Mouse (Mus musculus) CH12.LX (cell line): ENCODE results near the gene Epb41l1. TPM values are rescaled to one million over a fixed set of nuclear protein-coding genes. Genes with fewer than 3 reads are reported as not detected.

Experiments used
- DNase-seq: peaks from one replicate; pipeline ENCODE4 v3.0.0-alpha.2; 2013; ENCODE audit errors: extremely low read depth
- H3K27ac ChIP-seq: 2 replicates; pipeline ENCODE4 v1.5.1; 2012; ENCODE audit warnings: low read depth, mild to moderate bottlenecking, control low read depth, moderate library complexity; ENCODE audit not compliant: insufficient read depth
- H3K27me3 ChIP-seq: replicated peaks from 2 replicates; pipeline ENCODE3; 2012; ENCODE audit warnings: inconsistent platforms
- H3K36me3 ChIP-seq, 2 experiments: replicated peaks in 1 of 2; 2 replicates each; pipeline versions ENCODE3 to v1.6.1; 2012; ENCODE audit warnings: inconsistent platforms in 1 of 2, low read length in 1 of 2, mild to moderate bottlenecking in 1 of 2, mixed read lengths in 1 of 2, moderate library complexity in 1 of 2; ENCODE audit not compliant: control insufficient read depth in 1 of 2, insufficient read depth in 1 of 2
- H3K4me1 ChIP-seq, 2 experiments: 2 replicates each; pipeline ENCODE4 v1.6.1; 2012; ENCODE audit warnings: inconsistent platforms in 1 of 2, moderate library complexity in 1 of 2; ENCODE audit not compliant: insufficient read depth in 2 of 2, control insufficient read depth in 1 of 2
- H3K4me2 ChIP-seq: 2 replicates; pipeline ENCODE4 v1.6.1; 2012; ENCODE audit warnings: low read depth, mild to moderate bottlenecking, control low read depth; ENCODE audit not compliant: poor library complexity, insufficient read depth, severe bottlenecking
- H3K4me3 ChIP-seq, 3 experiments: fragments of 150-350 bp in 1 of 3; sonication (generic) in 1 of 3; replicated peaks in 1 of 3; 2 replicates each; pipeline versions ENCODE3 to v1.5.1; 2011 to 2012; ENCODE audit warnings: low read depth in 2 of 3, low read length in 2 of 3, mild to moderate bottlenecking in 2 of 3, moderate library complexity in 2 of 3, control low read depth in 1 of 3, improper control_type of control experiment in 1 of 3, inconsistent platforms in 1 of 3, mixed read lengths in 1 of 3; ENCODE audit not compliant: poor library complexity in 1 of 3
- H3K79me2 ChIP-seq: replicated peaks from 2 replicates; pipeline ENCODE4 v1.6.1; 2012; ENCODE audit warnings: mild to moderate bottlenecking, moderate library complexity; ENCODE audit not compliant: control insufficient read depth, poor library complexity, insufficient read depth, severe bottlenecking; ENCODE audit errors: extremely low read depth
- H3K9ac ChIP-seq: 2 replicates; pipeline ENCODE4 v1.6.1; 2012; ENCODE audit warnings: low read depth, mild to moderate bottlenecking, control low read depth, moderate library complexity; ENCODE audit not compliant: insufficient read depth
- H3K9me3 ChIP-seq: replicated peaks from 2 replicates; pipeline ENCODE3; 2012; ENCODE audit warnings: low read length, inconsistent platforms, mixed read lengths
- BHLHE40 ChIP-seq: IDR thresholded peaks from 2 replicates; pipeline ENCODE4 v1.6.1; 2011; ENCODE audit warnings: mild to moderate bottlenecking, low read depth, low read length, improper control_type of control experiment
- CHD1 ChIP-seq: IDR thresholded peaks from 2 replicates; pipeline ENCODE4 v1.6.1; 2012; ENCODE audit warnings: low read depth, low read length, improper control_type of control experiment, inconsistent platforms
- CTCF ChIP-seq, 2 experiments: IDR thresholded peaks in 1 of 2; conservative IDR thresholded peaks in 1 of 2; 2 replicates each; pipeline ENCODE4 v1.5.1; 2011 to 2012; ENCODE audit warnings: low read depth in 2 of 2, low read length in 2 of 2, improper control_type of control experiment in 1 of 2, inconsistent platforms in 1 of 2, mild to moderate bottlenecking in 1 of 2, moderate library complexity in 1 of 2
- EP300 ChIP-seq: IDR thresholded peaks from 2 replicates; pipeline ENCODE4 v1.6.1; 2011; ENCODE audit warnings: low read length, improper control_type of control experiment
- ETS1 ChIP-seq: conservative IDR thresholded peaks from 2 replicates; pipeline ENCODE4 v1.6.1; 2012; ENCODE audit warnings: low read depth, mild to moderate bottlenecking, inconsistent platforms, low read length, improper control_type of control experiment, moderate library complexity
- HCFC1 ChIP-seq: IDR thresholded peaks from 2 replicates; pipeline ENCODE4 v1.6.1; 2012; ENCODE audit warnings: low read depth, mild to moderate bottlenecking, inconsistent platforms, low read length, improper control_type of control experiment
- IRF4 ChIP-seq: IDR thresholded peaks from 2 replicates; pipeline ENCODE4 v1.6.1; 2014; ENCODE audit warnings: low read depth, mild to moderate bottlenecking, inconsistent platforms, low read length, improper control_type of control experiment
- JUND ChIP-seq: conservative IDR thresholded peaks from 2 replicates; pipeline ENCODE4 v1.6.1; 2011; ENCODE audit warnings: low read depth, low read length, improper control_type of control experiment
- KAT2A ChIP-seq: IDR thresholded peaks from 2 replicates; pipeline ENCODE4 v1.6.1; 2012; ENCODE audit warnings: low read length, improper control_type of control experiment, inconsistent platforms; ENCODE audit not compliant: insufficient replicate concordance
- MAFK ChIP-seq: IDR thresholded peaks from 2 replicates; pipeline ENCODE4 v1.6.1; 2011; ENCODE audit warnings: low read length, improper control_type of control experiment; ENCODE audit not compliant: insufficient replicate concordance
- MAX ChIP-seq: IDR thresholded peaks from 2 replicates; pipeline ENCODE4 v1.6.1; 2011; ENCODE audit warnings: low read length, improper control_type of control experiment
- MAZ ChIP-seq: IDR thresholded peaks from 2 replicates; pipeline ENCODE4 v1.6.1; 2012; ENCODE audit warnings: low read depth, mild to moderate bottlenecking, inconsistent platforms, low read length, improper control_type of control experiment, moderate library complexity
- MEF2A ChIP-seq: IDR thresholded peaks from 2 replicates; pipeline ENCODE4 v1.6.1; 2014; ENCODE audit warnings: low read depth, mild to moderate bottlenecking, inconsistent platforms, low read length, improper control_type of control experiment, borderline replicate concordance
- MYC ChIP-seq: IDR thresholded peaks from 2 replicates; pipeline ENCODE4 v1.6.1; 2011; ENCODE audit warnings: low read depth, mild to moderate bottlenecking, improper control_type of control experiment, low read length
- PAX5 ChIP-seq: IDR thresholded peaks from 2 replicates; pipeline ENCODE4 v1.6.1; 2012; ENCODE audit warnings: low read length, inconsistent platforms, mixed read lengths
- POLR2AphosphoS2 ChIP-seq: IDR thresholded peaks from 2 replicates; pipeline ENCODE4 v1.6.1; 2011; ENCODE audit warnings: low read depth, low read length, improper control_type of control experiment
- SIN3A ChIP-seq: IDR thresholded peaks from 2 replicates; pipeline ENCODE4 v1.6.1; 2012; ENCODE audit warnings: low read length, improper control_type of control experiment, inconsistent platforms
- SMC3 ChIP-seq: IDR thresholded peaks from 2 replicates; pipeline ENCODE4 v1.6.1; 2011; ENCODE audit warnings: low read depth, low read length, improper control_type of control experiment
- TBP ChIP-seq: conservative IDR thresholded peaks from 2 replicates; pipeline ENCODE4 v1.6.1; 2011; ENCODE audit warnings: low read depth, low read length, improper control_type of control experiment
- UBTF ChIP-seq: IDR thresholded peaks from 2 replicates; pipeline ENCODE4 v1.6.1; 2012; ENCODE audit warnings: low read depth, mild to moderate bottlenecking, inconsistent platforms, low read length, improper control_type of control experiment, moderate library complexity
- USF2 ChIP-seq: conservative IDR thresholded peaks from 2 replicates; pipeline ENCODE4 v1.6.1; 2011; ENCODE audit warnings: low read depth, low read length, improper control_type of control experiment
- ZC3H11A ChIP-seq: IDR thresholded peaks from 2 replicates; pipeline ENCODE4 v1.6.1; 2012; ENCODE audit warnings: low read depth, mild to moderate bottlenecking, inconsistent platforms, low read length, improper control_type of control experiment
- dilution Hi-C: fragments of 300-500 bp; cut with MboI; formaldehyde crosslinking; loops from 2 replicates; pipeline ENCODE4 v1.14.3; 2020; ENCODE audit warnings: low sequenced_read_pairs; ENCODE audit not compliant: extremely low pct_unique_long_range_greater_than_20kb, extremely low pct_ligation_motif_present
- in situ Hi-C: fragments of 300-500 bp; cut with MboI; formaldehyde crosslinking; loops from 3 replicates; pipeline ENCODE4 v1.14.3; 2019; ENCODE audit warnings: low sequenced_read_pairs, low pct_ligation_motif_present, low pct_unique_long_range_greater_than_20kb, mixed read lengths
- polyA plus RNA-seq: library from polyadenylated mRNA; unstranded; fragments of >175 nt; gene quantifications from 2 replicates; pipeline ENCODE4 v1.2.1, GENCODE M21; 2012; ENCODE audit warnings: low read depth; ENCODE audit not compliant: insufficient read length
- total RNA-seq, 2 experiments: library from RNA; depleted of rRNA; stranded (reverse); fragments of 300-350 nt in 1 of 2; fragments of >200 nt in 1 of 2; gene quantifications; 2 replicates each; pipeline ENCODE4 v1.2.3; 2012 to 2014

The Epb41l1 gene
- total and polyA plus RNA-seq, 3 experiments = 0.21 TPM; not detected in 2

- no peak for DNase-seq
- no peak overlapping the region for H3K4me3 ChIP-seq
- in situ Hi-C loops = no loop called here
- peaks cover 3 to 5% of the 10 kb centered on the region in 2 experiments; a peak in 1 of 4 replicates for H3K4me1 ChIP-seq
- peaks cover 74% of the 10 kb centered on the region for H3K27me3 ChIP-seq
- H3K9ac ChIP-seq = no peak overlapping the region
- H3K79me2 ChIP-seq = no peaks in the 10 kb centered on the region
- no peaks in the 10 kb centered on the region for H3K36me3 ChIP-seq
- H3K9me3 ChIP-seq = no peaks in the 10 kb centered on the region
- TF ChIP-seq ETS1 (no peak), CTCF (conservative IDR thresholded peaks at IDR 0.05 in 1 of 2, IDR thresholded peaks at IDR 0.05 in 1 of 2; ENCODE audit: low read depth in 2 of 2, low read length in 2 of 2) (no peak), EP300 (no peak), SMC3 (no peak), IRF4 (no peak), MAZ (no peak), TBP (no peak), UBTF (no peak), KAT2A (no peak), MAFK (no peak), ZC3H11A (no peak), PAX5 (no peak), POLR2AphosphoS2 (no peak), SIN3A (no peak), MAX (no peak), MYC (no peak), USF2 (no peak), JUND (no peak), CHD1 (no peak), HCFC1 (no peak)
- no peak overlapping the region for H3K4me2 ChIP-seq
- dilution Hi-C loops = no loop called here
- H3K27ac ChIP-seq = no peak overlapping the region
Measured at GRCm38 (mm10) chr2:156468890-156469289, 48.2 kb downstream of the Epb41l1 start.

- Histone ChIP-seq H3K4me3 (no peak overlapping the region), H3K4me1 (peaks cover 3 to 5% of the 10 kb centered on the region in 2 experiments; a peak in 1 of 4 replicates), H3K27ac (no peak overlapping the region), H3K4me2 (no peak overlapping the region), H3K27me3 (peaks cover 73% of the 10 kb centered on the region), H3K9me3 (no peaks in the 10 kb centered on the region), H3K79me2 (no peaks in the 10 kb centered on the region), H3K9ac (no peak overlapping the region), H3K36me3 (no peaks in the 10 kb centered on the region)
- dilution Hi-C loops = no loop called here
- in situ Hi-C loops = no loop called here
- no peak for DNase-seq
- TF ChIP-seq CHD1 (no peak), BHLHE40 (peak; percentile 75), EP300 (peak; percentile 27; the same call in 1 of the 2 replicates), ETS1 (peak; percentile 15; the same call in 1 of the 2 replicates), MEF2A (0 out of 2 replicates have a peak, but pooled peaks have one; percentile 14)
Measured at GRCm38 (mm10) chr2:156469508-156469907, 48.8 kb downstream of the Epb41l1 start.
